Mouse (Mus musculus) CH12.LX (cell line): ENCODE results near the gene Lrig2.

Source experiments
- BHLHE40 ChIP-seq: IDR thresholded peaks from 2 replicates; pipeline ENCODE4 v1.6.1; 2011; ENCODE audit warnings: mild to moderate bottlenecking, low read depth, low read length, improper control_type of control experiment
- CHD2 ChIP-seq: IDR thresholded peaks from 2 replicates; pipeline ENCODE4 v1.6.1; 2011; ENCODE audit warnings: low read length, improper control_type of control experiment
- CTCF ChIP-seq, 2 experiments: IDR thresholded peaks in 1 of 2; conservative IDR thresholded peaks in 1 of 2; 2 replicates each; pipeline ENCODE4 v1.5.1; 2011 to 2012; ENCODE audit warnings: low read depth in 2 of 2, low read length in 2 of 2, improper control_type of control experiment in 1 of 2, inconsistent platforms in 1 of 2, mild to moderate bottlenecking in 1 of 2, moderate library complexity in 1 of 2
- ELF1 ChIP-seq: IDR thresholded peaks from 2 replicates; pipeline ENCODE4 v1.6.1; 2014; ENCODE audit warnings: low read depth, mild to moderate bottlenecking, inconsistent platforms, low read length, improper control_type of control experiment
- EP300 ChIP-seq: IDR thresholded peaks from 2 replicates; pipeline ENCODE4 v1.6.1; 2011; ENCODE audit warnings: low read length, improper control_type of control experiment
- ETS1 ChIP-seq: conservative IDR thresholded peaks from 2 replicates; pipeline ENCODE4 v1.6.1; 2012; ENCODE audit warnings: low read depth, mild to moderate bottlenecking, inconsistent platforms, low read length, improper control_type of control experiment, moderate library complexity
- KAT2A ChIP-seq: IDR thresholded peaks from 2 replicates; pipeline ENCODE4 v1.6.1; 2012; ENCODE audit warnings: low read length, improper control_type of control experiment, inconsistent platforms; ENCODE audit not compliant: insufficient replicate concordance
- MEF2A ChIP-seq: IDR thresholded peaks from 2 replicates; pipeline ENCODE4 v1.6.1; 2014; ENCODE audit warnings: low read depth, mild to moderate bottlenecking, inconsistent platforms, low read length, improper control_type of control experiment, borderline replicate concordance
- NRF1 ChIP-seq: IDR thresholded peaks from 2 replicates; pipeline ENCODE4 v1.6.1; 2014; ENCODE audit warnings: low read depth, mild to moderate bottlenecking, inconsistent platforms, low read length, improper control_type of control experiment, moderate library complexity
- POLR2A ChIP-seq: IDR thresholded peaks from 2 replicates; pipeline ENCODE4 v1.6.1; 2011; ENCODE audit warnings: low read depth, mild to moderate bottlenecking, improper control_type of control experiment, low read length
- TCF12 ChIP-seq: IDR thresholded peaks from 2 replicates; pipeline ENCODE4 v1.6.1; 2014; ENCODE audit warnings: low read depth, mild to moderate bottlenecking, inconsistent platforms, low read length, improper control_type of control experiment
- USF2 ChIP-seq: conservative IDR thresholded peaks from 2 replicates; pipeline ENCODE4 v1.6.1; 2011; ENCODE audit warnings: low read depth, low read length, improper control_type of control experiment
- ZMIZ1 ChIP-seq: IDR thresholded peaks from 2 replicates; pipeline ENCODE4 v1.6.1; 2012; ENCODE audit warnings: low read depth, mild to moderate bottlenecking, inconsistent platforms, low read length, improper control_type of control experiment
- ZNF384 ChIP-seq: IDR thresholded peaks from 2 replicates; pipeline ENCODE4 v1.6.1; 2012; ENCODE audit warnings: low read depth, low read length, improper control_type of control experiment, inconsistent platforms

DNA sequence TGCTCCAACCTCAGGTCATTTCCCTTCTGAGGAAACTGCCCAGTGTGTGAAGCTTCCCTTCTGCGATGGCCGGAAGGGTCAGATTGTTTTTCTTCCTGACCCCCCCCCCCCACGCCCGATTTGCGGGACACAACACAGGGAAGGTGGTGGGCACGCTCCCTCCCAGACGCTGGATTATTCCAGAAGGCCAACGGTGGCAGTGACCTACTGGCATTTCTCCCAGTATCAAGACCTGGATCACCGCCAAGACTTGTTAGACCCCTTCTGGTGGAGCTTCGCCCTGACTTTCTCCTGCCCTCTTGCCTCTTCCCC lies 79.9 kb downstream of the Lrig2 start:
- no peak for TF ChIP-seq ELF1
- TF ChIP-seq CTCF (conservative IDR thresholded peaks at IDR 0.05 in 1 of 2, IDR thresholded peaks at IDR 0.05 in 1 of 2; ENCODE audit: low read depth in 2 of 2, low read length in 2 of 2): no peak
- no peak for TF ChIP-seq EP300
- TF ChIP-seq CHD2: no peak
- TF ChIP-seq MEF2A: no peak
- TF ChIP-seq BHLHE40: no peak
- TF ChIP-seq NRF1: no peak
- TF ChIP-seq KAT2A: no peak
- no peak for TF ChIP-seq ZMIZ1
- no peak for TF ChIP-seq POLR2A
- no peak for TF ChIP-seq USF2
- no peak for TF ChIP-seq ETS1
- no peak for TF ChIP-seq ZNF384
- no peak for TF ChIP-seq TCF12
